Mouse (Mus musculus) spleen, postnatal 10 days (tissue): Measurements from ENCODE around the gene Adipor1.

Experiments
- DNase-seq, 2 experiments: peaks; one replicate each; pipeline ENCODE4 v3.0.0; 2021 to 2022; ENCODE audit warnings: low spot score in 2 of 2

The Adipor1 gene

DNA sequence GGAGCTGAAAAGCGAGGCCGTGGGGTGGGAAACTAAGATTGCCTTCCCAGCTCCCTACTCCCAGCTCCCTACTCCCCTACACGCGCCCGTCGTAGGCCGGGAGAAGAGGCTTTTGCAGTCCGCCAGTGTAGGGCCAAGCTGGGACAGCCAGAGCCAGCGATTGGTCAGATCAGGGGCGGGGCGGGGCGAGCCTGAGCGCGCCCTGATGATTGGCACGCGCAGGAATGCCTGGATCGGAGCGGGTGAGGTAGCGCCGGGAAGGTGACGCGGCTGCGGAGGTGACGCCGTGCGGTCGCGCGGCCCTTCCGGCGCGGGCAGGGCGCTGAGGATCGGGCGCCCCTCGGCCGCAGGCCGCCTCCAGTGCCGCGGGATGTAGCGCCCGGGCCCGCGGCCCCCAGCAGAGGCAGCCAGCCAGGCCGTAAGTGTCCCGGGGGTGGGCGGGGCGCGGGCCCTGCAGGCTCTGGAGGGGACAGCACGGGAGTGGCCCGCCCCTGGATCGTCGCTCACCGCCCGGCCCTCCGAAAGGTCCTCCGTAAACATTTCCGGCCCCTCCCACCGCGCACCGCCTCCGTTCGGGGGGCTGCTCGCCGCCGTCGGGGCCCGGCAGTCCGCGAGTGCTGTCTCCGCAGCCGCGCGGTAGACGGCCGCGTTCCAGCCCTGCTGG is at the start of gene Adipor1:
Gene Adipor1 (plus strand): TSS at position 211 of the 664 bp plus-strand sequence.
- DNase-seq = peak; percentile 94 to 98

DNA sequence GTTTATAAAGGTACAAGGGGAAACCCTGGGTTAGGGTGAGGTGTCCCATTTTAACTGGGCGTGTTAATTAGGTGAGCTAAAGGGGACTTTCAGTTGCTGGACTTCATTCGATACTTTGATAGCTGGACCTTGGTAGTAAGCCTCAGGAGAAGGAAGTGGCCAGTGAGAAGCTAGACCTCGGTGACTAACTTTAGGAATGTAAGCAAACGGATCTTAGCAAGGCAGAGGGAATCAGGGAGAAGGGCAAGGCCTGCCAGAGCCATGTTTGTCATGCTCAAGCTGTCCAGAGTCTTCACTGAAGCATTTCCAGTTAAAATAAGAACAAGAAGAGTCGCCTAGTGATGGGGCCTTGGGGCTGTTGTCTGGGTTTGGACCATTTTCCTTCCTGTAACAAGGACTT is 49.7 kb upstream of the Adipor1 start:
- DNase-seq = no peak

DNA sequence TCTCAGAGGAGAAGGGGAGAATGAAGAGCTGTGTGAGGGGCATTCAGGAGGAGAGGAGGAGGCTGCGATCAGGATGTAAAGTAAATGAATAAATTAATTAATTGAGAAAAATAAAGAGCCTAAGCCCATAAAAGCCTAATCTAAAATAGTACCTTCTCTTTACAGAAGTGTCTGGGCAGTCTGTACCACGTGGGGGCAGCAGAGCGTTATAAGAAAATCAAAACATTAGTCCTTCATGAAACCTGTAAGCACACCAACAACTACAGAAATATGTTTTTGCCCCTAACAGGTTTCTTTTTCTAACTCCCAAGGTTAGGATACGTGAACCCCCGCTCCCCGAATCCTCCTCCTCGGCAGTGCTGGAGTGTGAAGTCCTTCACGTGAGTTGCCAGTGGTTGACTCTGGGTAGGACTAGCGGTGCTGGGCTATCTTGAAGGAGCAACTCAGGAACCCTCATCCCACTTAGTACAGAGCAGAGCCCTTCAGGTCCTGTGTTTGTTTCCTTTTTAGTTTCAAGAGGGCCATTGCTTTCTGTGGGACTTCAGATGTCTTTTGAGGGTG is 46.3 kb upstream of the Adipor1 start:
- peak; percentile 50 to 84 for DNase-seq

DNA sequence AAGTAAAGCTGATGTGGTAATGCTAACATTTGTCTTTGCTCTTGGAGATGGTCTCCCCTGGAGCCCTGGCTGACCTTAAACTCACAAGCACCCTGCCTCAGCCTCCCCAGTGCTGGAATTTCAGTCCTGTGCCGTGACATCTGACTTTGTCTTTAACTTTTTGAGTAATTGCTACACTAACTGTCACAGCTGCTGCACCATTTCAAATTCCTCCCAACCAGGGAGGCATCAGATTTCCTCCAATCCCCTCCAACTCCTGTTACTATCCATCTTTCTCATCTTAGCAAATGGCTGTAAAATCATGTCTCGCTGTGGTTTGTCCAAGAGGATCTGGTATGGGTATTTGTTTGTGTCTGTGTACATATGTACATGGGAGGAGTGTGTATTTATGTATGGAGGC is 41.1 kb upstream of the Adipor1 start:
- no peak for DNase-seq

DNA sequence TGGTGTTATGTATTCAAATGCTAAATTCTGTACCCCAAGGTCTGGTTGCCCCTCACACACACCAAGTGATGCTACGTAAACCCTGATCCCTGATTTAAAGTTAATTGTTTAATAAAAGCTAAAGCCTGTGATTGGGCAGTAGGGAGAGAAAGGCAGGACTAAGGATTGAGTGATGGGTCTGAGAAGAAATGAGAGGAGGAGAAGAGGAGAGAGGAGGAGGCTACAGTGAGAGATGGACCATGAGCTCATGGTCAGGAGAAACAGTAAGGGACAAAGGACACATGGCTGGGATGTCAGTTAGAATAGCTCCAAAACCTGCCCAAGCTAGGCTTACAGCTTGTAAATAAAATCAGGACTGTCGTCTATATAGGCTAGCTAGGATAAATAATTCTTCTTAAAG is 34.1 kb upstream of the Adipor1 start:
- no peak for DNase-seq

DNA sequence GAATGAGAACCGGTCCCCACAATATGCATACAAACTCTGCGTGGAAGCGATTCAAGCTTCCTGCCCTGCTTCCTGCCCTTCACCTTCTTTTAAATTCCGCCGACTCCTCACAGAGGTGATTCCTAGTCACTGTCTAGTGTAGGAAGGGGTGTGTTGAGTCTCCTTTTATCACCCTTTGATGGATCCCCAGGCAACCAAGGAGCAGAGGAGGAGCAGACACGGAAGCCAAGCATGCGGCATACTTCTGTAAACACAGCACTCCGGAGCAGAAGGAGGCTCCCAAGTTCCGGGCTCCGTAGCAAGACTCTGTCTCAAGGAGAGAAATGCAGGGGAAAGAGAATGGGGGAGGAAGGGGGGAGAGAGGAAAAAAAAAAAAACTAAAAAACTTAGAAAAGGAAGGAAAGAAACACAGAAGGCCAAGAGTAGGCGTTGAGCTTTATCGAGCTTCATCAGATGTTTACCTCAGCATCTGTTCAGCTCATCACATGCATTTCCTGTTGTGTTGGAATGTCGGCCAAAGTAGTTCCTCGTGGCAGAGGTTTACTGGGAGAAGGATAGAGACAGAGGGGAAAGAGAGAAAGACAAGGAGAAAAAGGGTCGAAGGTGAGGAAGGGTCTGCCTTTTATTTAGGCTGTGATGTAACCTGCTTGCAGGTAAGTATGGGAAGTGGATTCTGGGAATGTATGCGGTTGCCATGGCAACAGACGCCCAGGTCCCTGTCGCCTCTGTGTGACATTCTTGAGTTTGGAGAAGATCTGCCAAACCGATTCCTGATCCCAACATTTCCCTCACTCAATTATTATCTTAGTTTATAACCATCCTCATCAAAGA is 33.2 kb upstream of the Adipor1 start:
- no peak for DNase-seq

DNA sequence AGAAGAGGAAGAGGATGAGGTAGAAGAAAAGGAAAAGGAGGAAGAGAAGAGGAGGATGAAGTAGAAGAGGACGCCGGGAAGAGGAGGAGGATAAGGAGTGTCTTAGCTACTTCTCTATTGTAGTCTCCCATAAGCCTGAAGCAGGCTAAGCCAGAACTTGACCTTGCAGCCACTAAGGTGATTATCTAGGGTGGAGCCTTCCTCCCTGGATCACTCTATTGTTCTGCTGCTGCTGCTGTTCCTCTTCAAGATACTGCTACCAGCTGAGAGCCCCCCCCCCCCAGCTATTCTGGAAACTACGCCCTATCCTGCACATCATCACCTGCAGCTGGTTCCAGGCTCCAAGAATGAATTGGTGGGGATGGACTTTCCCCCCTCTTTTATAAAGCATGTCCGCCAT is 30.6 kb upstream of the Adipor1 start:
- no peak for DNase-seq

DNA sequence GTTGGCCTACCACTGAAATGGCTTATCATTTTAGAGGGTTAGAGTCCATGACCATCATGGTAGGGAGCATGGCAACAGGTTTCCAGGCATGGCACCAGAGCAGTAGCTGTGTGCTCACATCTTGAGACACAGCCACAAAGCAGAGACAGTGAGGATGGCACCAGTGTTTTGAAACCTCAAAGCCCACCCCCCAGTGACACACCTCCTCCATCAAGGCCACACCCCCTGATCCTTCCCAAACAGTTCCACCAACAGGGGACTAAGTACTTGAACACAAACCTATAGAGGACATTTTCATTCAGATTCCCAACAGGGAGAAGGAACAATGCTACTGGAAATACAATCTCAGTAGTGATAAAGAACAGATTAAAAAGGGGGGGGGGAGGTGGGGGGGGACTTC is 30.0 kb upstream of the Adipor1 start:
- DNase-seq = no peak

DNA sequence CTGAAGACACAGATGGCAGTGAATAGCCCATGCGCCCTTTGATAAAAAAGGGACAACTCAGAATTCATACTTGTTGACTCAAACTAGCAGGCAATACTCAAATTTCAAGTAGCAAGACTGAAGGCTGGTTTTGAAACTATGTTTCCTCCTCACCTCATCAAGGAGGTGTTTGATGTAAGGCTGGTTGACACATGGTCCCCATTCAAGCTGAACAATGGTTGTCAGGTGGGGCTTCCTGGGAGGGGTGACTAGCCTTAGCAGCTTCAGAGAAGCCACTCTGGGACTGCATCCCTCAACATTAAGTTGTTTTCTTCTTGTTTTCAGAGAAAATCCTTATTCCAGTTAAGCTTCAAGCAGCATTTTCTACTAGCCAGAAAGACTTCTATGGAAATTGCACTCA is 29.5 kb upstream of the Adipor1 start, which contains the start of gene 4933406M09Rik:
Gene 4933406M09Rik (plus strand): TSS at position 275 of the 400 bp plus-strand sequence.
- DNase-seq = no peak

DNA sequence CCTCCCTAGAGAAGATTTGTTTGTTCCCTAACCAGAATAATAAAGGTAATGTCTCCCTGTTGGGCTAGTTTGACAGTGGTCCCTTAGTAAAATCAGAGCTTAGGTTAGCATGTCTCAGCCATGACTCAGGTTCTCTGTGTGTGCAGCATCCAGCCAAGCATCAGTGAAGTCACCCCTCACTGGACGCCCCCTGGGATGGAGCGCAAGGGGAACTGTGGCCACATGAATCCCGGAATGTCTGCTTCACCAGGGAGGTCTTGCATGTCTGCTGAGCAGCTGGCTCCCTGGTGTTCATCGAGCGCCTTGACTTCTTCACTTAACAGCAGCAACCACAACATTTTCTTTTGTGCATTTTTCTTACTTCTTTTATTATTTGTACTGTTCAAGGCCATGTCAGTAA is 21.4 kb upstream of the Adipor1 start:
- DNase-seq = no peak

DNA sequence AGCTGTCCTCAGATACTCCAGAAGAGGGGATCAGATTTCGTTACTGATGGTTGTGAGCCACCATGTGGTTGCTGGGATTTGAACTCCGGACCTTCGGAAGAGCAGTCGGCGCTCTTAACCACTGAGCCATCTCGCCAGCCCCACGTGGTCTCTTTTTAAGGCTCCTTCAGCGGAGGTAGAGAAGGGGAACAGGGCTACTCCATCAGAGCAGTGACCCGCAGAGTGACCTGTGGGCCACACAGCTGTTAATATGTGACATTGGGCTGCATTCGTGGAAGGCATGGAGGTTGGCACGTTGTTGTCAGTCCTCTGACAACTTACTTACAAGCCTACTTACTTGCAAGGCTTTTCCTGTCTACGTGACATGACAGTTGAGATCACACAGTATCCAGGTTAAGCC is 17.0 kb upstream of the Adipor1 start:
- no peak for DNase-seq

DNA sequence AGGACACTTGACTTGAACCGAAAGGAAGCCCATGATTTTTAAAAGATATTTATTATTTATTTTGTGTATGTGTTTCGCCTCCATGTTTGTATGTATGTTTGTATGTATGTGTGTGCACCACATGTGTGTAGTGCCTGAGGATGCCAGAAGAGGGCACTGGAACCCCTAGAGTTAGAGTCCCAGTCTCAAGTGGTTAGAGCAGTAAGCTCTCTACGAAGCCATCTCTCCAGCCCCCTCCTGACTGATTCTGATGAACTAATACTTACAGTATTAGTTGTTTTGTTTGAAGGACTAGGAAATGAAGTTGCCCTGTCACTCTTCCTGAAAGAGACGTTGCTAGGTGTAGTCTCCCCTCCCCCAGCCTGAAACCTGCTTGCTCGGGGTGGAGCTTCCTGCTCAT is 15.4 kb upstream of the Adipor1 start:
- peak in 1 of 2 experiments; percentile 50 for DNase-seq

DNA sequence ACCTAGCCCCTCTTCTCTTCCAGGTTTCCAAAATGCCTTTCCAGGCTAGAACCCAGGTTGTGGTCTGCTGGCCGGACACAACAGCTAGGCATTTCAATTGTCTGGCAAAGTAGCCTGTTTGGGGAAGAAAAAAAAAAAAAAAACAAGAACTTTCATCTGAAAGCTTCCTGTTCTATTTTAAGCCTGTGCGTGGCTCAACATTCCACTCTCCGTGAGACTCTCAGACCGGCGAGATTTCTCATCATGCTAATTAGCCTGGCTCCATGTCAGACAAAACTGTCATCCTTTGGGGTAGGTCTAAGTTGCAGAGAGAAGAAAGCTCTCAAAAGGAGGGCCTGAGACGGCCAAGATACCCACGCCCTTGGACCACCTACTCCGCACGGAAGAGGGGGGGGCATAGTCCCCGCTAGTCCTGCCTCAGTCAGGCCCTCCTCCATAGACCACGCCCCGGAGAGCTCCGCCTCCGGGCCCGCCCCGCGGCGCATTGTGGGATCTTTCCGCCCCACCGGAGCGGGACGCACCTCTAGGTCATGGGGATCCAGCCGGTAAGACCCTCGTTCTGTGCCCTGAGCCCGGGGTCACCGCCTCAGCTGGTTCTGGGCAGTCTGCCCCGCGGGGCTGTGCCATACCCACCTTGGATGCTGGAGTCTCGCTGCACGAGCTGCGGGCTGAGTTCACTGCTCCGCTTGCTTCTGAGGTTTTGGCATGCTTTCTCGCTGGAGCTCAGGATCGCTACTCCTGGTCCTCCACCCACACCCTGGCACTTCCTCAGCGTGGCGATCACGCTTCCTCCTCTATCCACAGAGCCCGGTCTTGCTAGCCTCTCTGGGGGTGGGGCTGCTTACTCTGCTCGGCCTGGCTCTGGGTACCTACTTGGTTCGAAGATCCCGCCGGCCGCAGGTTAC is 9.4 kb upstream of the Adipor1 start, which contains the start of gene Cyb5r1:
Gene Cyb5r1 (plus strand): TSS at position 51 of the 905 bp plus-strand sequence.
- peak; percentile 74 to 80 for DNase-seq

DNA sequence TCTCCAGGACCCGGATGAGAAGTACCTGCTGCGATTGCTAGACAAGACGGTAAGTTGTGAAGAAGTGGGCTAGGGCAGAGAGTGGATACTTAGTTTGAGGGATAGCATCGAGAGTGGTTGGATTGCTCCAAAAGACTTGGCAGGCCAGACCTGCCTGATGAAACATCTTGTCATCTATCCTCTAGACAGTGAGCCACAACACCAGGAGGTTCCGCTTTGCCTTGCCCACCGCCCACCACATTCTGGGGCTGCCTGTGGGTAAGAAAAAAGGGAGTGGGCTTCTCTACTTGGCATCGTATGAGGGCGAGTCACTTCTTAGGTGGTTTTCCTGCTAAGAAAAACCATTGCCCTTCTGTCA is 8.8 kb upstream of the Adipor1 start:
- no peak for DNase-seq

DNA sequence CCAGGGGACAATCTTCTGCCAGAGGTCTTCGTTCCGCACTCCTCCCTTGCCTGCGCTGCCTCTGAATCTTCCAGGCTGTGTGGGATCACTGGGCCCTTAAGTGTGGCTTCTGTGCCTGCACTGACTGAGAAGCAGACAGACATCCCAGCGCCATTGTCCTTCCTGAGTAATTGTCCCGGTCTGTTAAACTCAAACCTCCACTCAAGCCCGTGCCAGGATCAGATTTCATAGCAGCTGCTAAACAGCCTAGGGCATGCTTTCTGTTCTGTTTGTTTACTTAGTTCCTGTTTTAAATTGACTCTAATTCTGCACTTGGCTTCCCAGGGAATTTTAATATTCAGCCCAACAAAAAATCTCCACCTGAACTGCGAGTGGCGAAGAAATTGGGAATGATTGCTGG is 7.1 kb upstream of the Adipor1 start:
- DNase-seq = no peak

DNA sequence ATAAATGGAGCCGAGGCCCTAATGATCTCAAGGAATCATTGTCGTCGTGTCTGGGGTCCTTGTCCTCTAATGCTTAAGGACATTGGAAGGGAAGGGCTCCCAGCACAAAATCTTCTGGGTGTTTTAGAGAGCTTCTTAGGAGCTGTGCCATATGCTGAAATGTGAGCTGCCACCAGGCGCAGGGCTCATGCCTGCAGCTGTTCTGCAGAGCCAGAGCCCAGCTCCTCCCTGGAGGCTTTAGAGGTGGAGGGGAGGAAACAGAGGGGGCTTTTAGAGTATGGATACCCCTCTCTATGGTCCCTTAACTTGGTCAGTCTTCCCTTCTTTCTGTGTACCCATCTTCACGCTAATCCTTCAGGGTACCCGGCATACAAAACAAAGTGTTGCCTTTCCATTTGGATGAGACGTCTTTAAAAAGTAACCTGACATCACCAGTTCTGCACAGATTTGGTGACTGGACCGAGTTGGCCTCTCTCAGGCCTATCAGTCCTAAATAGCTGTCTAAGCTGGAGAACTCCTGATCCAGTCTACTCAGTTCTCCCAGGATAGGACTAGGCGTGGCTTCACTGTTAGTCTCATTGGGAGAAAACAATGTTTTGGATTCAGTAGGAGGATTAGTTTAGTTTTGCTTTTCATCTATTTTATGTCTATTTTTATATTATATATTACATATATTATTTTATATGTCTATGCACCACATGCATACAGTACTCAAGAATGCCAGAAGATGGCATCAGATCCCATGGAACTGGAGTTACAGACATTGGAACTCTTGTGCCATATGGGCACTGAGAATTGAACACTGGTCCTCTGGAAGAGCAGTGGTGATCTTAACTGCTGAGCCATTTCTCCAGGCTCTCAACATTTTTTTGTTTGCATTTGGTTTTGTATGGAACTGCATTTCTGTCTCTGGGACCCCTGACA is 3.2 kb upstream of the Adipor1 start:
- DNase-seq = no peak

DNA sequence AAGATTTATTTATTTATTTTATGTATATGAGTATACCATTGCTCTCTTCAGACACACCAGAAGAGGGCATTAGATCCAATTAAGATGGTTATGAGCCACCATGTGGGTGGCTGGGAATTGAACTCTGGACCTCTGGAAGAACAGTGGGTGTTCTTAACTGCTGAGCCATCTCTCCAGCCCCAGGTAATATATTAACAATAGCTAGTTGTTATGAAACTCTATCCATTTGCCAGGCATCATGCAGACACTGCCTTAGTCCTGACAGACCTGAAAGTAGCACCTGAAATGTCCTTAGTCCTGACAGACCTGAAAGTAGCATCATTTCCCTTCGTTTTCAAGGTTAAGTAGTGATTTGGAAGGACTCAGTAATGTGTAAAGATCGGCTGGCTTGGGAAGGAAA is 1.1 kb upstream of the Adipor1 start:
- no peak for DNase-seq

DNA sequence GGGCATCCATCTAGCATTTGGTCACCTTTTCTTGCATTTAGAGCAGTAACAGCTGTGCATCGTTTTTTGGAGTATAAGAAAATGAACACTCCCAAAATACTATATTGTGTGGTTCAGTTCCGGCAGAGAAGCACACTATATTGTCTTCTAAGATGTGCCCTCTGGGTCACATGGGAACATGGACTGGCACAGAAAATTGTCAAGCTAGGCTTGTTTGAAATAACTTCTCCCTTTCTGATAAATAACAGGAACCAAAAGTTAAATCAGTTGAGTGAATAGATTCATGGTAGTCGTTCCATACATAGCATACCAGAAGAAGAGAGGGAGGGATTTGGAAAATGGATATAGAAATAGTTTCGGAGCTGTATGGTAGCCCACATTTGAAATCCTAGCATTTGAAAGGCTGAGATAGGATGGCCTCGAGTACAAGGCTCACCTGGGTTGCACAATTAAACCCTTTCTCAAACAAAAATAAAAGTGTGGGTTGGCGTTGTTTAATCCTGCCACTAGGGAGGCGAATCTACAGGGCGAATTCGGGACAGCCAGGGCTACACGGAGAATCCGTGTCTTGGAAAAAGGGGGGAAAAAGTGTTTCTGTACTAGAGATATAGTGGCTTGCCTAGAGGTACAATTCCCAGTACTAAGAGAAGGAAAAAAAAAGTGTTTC is 544 bp upstream of the Adipor1 start:
- DNase-seq = no peak

DNA sequence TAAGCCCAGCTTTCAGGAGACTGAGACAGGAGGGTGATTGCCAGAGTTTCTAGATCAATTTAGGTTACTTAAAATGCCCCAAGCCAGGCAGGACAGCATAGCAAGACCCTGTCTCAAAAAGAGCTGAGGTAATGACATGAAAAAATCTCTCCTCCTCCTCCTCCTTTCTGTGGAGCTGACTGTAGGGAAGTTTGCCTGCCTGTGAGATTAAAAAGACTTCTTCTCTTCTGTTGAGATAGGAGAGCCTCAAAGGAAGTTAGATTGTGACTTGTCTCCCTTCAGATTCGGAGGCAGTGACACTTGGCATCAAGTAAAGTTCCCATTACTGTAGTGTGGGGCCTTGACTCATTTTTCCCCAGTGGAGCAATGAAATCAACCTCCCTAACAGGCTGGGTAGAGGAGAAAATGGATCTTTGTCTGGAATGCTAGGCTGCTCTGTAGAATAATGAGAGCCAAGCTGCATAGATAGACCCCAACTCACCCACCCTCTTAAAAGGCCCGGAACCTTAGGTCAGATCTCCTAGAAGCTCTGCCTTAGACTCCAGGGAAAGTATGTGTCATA is 3.3 kb downstream of the Adipor1 start:
- DNase-seq = peak in 1 of 2 experiments; percentile 11

DNA sequence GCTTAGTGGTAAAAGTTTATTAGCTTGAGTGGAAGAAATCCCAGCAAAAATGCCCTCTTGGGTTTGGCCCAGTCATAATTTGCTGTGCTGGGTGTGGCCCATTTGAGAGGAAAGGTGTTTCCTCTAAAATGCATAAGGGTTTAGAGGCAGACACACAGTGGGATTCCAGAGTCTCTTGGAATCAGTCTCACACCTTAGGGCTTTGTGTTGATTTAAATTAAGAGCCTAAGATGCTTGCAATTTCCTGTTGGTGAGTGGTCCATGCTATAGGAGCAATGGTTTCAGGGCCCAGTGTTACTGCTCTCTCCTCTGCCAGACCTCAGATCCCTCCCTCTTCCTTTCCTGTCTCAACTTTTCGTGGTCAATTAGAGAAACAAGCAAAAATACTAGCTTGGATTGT is 4.0 kb downstream of the Adipor1 start:
- peak in 1 of 2 experiments; percentile 8 for DNase-seq
